Mouse (Mus musculus) liver, embryonic 18 days (tissue): Measurements from ENCODE around the gene Gstm2. TPM values are rescaled to one million over a fixed set of nuclear protein-coding genes. Genes with fewer than 3 reads are reported as not detected.

Experiments used
- polyA plus RNA-seq: library from polyadenylated mRNA; depleted of rRNA; stranded (reverse); fragments of >200 nt; gene quantifications from 2 replicates; pipeline ENCODE4 v1.2.3, GENCODE M21; 2012; rRNA removed

The Gstm2 gene
- 13.2 and 19.6 TPM in 2 replicates for polyA plus RNA-seq

GRCm38 (mm10) chr3:107986041-107986562 lies at the start of gene Gstm2:
Gstm2 (minus strand) TSS chr3:107986453.

GRCm38 (mm10) chr3:108017473-108018189 lies 31.4 kb upstream of the Gstm2 start, which contains the start of gene Gstm1:
Gstm1 (minus strand) TSS chr3:108017973.

GRCm38 (mm10) chr3:107968724-107969395 lies 17.4 kb downstream of the Gstm2 start, which contains the start of gene Gstm3:
Gstm3 (minus strand) TSS chr3:107969283.

GRCm38 (mm10) chr3:107943239-107943990 lies 42.8 kb downstream of the Gstm2 start, which contains the start of gene Gstm6:
Gstm6 (minus strand) TSS chr3:107943749.

Other genes with a start within 250 kb of the Gstm2 start
- gene Csf1, start 226.0 kb downstream of the Gstm2 start, polyA plus RNA-seq = 5.3 and 6.5 TPM in 2 replicates
- 0.01 and 0.25 TPM in 2 replicates for gene Eps8l3, start 109.2 kb downstream of the Gstm2 start, polyA plus RNA-seq
- gene Gstm5, start 90.6 kb downstream of the Gstm2 start, polyA plus RNA-seq = 90.3 and 108 TPM in 2 replicates
- gene Gstm7, start 54.6 kb downstream of the Gstm2 start, polyA plus RNA-seq = 77.7 and 99.4 TPM in 2 replicates
- gene Gstm6, start 42.7 kb downstream of the Gstm2 start, polyA plus RNA-seq = 12.9 and 18.0 TPM in 2 replicates
- 1.7 and 3.1 TPM in 2 replicates for gene Gstm3, start 17.2 kb downstream of the Gstm2 start, polyA plus RNA-seq
- gene Gstm1, start 31.5 kb upstream of the Gstm2 start, polyA plus RNA-seq = 165 and 175 TPM in 2 replicates
- 11.0 and 14.0 TPM in 2 replicates for gene Gstm4, start 58.4 kb upstream of the Gstm2 start, polyA plus RNA-seq
- gene Ampd2, start 100.2 kb upstream of the Gstm2 start, polyA plus RNA-seq = 41.3 and 56.1 TPM in 2 replicates
- 1.5 and 1.9 TPM in 2 replicates for gene Gnat2, start 106.3 kb upstream of the Gstm2 start, polyA plus RNA-seq
- gene Gnai3, start 159.7 kb upstream of the Gstm2 start, polyA plus RNA-seq = 36.8 and 37.1 TPM in 2 replicates
- gene Gpr61, start 168.4 kb upstream of the Gstm2 start, polyA plus RNA-seq = 0.01 TPM in 1 of 2 replicates, not detected in the other
- 1.9 and 2.2 TPM in 2 replicates for gene Amigo1, start 199.9 kb upstream of the Gstm2 start, polyA plus RNA-seq
- gene Cyb561d1, start 214.8 kb upstream of the Gstm2 start, polyA plus RNA-seq = 1.8 and 1.9 TPM in 2 replicates
- gene Atxn7l2, start 224.5 kb upstream of the Gstm2 start, polyA plus RNA-seq = 1.6 and 1.9 TPM in 2 replicates
- gene Sypl2, start 240.2 kb upstream of the Gstm2 start, polyA plus RNA-seq = 0.03 and 0.06 TPM in 2 replicates